Mouse (Mus musculus) E14TG2a.4 (cell line): ENCODE results near the gene Nop9.
A peak's percentile ranks its signal among the peaks of the same experiment; 100 is the strongest.

ENCODE experiments used
- H3K27me3 ChIP-seq: 2 replicates; pipeline ENCODE4 v1.6.1; 2014; ENCODE audit warnings: low read length, control low read depth; ENCODE audit not compliant: insufficient read depth
- H3K36me3 ChIP-seq: 2 replicates; pipeline ENCODE4 v1.6.1; 2014; ENCODE audit warnings: low read length, control low read depth; ENCODE audit not compliant: insufficient read depth
- H3K4me1 ChIP-seq: replicated peaks from 2 replicates; pipeline ENCODE4 v1.6.1; 2014; ENCODE audit warnings: low read depth, low read length, control low read depth
- H3K4me3 ChIP-seq: replicated peaks from 2 replicates; pipeline ENCODE4 v1.5.1; 2014; ENCODE audit warnings: mild to moderate bottlenecking, low read length
- H3K9me3 ChIP-seq: 2 replicates; pipeline ENCODE4 v1.6.1; 2014; ENCODE audit warnings: low read length, control low read depth
- CTCF ChIP-seq: conservative IDR thresholded peaks from 2 replicates; pipeline ENCODE4 v1.5.1; 2014; ENCODE audit warnings: low read length
- NANOG ChIP-seq: IDR thresholded peaks from 2 replicates; pipeline ENCODE4 v1.6.1; 2014; ENCODE audit warnings: borderline replicate concordance, low read length, mixed read lengths
- POU5F1 ChIP-seq: IDR thresholded peaks from 2 replicates; pipeline ENCODE4 v1.6.1; 2014; ENCODE audit warnings: low read length, borderline replicate concordance

Gene Nop9

DNA sequence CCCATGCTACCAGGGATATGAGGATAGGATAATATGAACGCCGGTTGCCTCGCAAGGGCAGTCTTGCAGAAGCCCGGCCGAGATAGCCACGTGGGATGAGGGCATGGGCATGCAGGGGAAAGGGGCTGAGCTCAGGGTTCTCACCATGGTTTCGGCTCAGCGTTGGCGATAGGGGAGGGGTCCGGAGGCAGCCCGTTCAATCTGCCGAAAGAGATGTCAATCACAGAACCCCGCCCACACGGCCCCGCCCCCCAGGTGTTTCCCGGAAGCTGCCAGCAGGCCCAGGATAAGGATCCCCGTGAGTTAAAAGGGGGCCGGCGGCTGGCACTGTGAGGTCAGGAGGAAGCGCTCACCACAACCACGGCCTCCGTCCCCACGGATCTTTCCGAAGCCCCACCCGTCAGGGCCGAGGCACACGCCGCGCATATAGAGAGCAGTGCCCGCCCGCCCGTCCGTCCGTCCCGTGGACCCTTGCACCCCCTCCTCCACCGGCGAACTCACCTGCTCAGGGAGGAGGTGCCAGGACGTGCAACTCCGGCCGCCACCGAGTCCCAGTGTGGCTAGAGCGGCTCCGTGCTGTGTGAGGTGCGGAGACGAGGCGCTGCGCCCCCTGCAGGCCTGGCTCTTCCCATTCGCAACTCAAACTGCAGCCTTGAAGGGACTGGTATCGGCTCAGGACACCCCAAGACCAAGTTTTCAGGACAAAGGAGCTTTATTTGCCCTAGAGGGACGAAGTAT is 23.6 kb upstream of the Nop9 start, which contains the start of gene Rabggta:
Rabggta (minus strand) TSS at position 564 of the 738 bp plus-strand sequence.
- H3K36me3 ChIP-seq: peaks cover 41% of the 10 kb centered on the region
- H3K27me3 ChIP-seq: no peaks in the 10 kb centered on the region
- TF ChIP-seq CTCF (peak; percentile 69), NANOG (no peak)
- H3K4me3 ChIP-seq: peak within 1 kb of the TSS; percentile 86
- peaks cover 54% of the 10 kb centered on the region for H3K4me1 ChIP-seq
- H3K9me3 ChIP-seq: no peaks in the 10 kb centered on the region

DNA sequence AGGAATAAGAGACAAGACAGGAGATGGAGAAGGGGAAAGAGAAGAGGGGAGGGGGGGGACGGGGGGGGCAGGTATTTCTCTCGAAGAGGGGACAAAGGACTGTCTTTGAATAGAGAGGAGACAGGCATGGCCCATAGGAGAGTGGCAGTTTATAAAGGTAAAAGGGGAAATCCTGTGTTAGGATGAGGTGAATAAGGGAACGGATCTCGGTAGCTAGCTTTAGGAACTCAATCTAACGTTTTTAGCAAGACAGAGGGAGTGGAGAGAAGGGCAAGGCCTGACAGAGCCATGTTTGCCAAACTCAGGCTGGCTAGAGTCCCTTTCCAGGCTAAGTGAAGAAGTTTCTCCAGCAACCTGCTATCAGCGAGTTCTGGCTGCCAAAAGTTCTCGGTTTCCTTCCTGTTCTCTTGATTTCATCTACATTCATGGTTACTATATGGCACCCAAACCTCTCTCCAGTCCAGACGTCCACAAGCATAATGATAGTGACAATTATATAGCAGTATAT is 23.0 kb upstream of the Nop9 start:
- H3K36me3 ChIP-seq: peaks cover 35% of the 10 kb centered on the region
- peaks cover 61% of the 10 kb centered on the region for H3K4me1 ChIP-seq
- TF ChIP-seq CTCF: no peak
- TF ChIP-seq POU5F1: no peak
- no peak for TF ChIP-seq NANOG
- H3K4me3 ChIP-seq: peak overlapping the region; percentile 86
- H3K9me3 ChIP-seq: no peaks in the 10 kb centered on the region
- no peaks in the 10 kb centered on the region for H3K27me3 ChIP-seq

DNA sequence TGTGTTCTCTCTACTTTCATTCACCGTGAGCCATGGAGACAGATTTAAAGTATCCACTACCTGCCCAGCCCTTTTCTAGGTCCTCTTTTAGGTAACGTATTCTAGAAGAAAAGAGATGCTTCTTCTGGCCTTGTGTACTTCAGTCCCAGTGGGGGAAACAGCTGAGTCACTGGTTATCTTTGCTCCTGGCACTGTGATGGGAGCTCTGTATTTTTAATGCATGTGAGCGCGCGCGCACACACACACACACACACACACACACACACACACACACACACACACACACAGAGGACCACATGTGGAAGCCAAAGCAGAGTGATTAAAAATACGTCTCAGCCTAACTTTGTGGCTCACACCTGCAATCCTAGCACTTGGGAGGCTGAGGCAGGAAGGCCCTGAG is 22.1 kb upstream of the Nop9 start:
- Histone ChIP-seq H3K36me3 (peaks cover 25% of the 10 kb centered on the region), H3K4me1 (peaks cover 65% of the 10 kb centered on the region), H3K4me3 (no peak overlapping the region), H3K27me3 (0 out of 2 replicates have a peak, but pooled peaks cover 5% of the 10 kb centered on the region), H3K9me3 (no peaks in the 10 kb centered on the region)
- TF ChIP-seq NANOG: no peak
- no peak for TF ChIP-seq POU5F1
- TF ChIP-seq CTCF: no peak

DNA sequence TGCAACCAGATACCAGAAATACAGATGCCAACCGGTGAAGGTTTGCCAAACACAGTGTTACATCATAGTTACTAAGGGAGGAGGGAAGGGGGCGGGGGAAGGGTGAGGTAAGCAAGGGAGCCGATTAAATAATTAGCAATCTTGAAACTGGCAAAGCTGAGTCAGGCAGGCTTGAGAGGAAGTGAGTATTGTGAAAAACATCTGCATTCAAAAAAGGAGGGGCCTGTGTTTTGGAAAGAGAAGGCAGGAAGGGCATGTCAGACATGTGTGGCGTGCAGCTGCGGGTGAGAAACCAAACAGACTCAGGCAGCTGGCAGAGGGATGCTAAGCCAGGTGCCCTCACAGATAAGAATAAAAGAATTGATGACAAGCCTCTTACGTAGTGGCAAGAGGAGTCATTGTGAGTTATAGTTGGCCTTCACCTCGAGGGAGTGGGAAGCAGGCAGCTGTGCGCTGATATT is 21.1 kb upstream of the Nop9 start:
- Histone ChIP-seq H3K36me3 (peaks cover 15% of the 10 kb centered on the region), H3K4me1 (peaks cover 55% of the 10 kb centered on the region), H3K4me3 (no peak overlapping the region), H3K9me3 (no peaks in the 10 kb centered on the region), H3K27me3 (peaks cover 5% of the 10 kb centered on the region; the same call in 1 of the 2 replicates)
- no peak for TF ChIP-seq POU5F1

DNA sequence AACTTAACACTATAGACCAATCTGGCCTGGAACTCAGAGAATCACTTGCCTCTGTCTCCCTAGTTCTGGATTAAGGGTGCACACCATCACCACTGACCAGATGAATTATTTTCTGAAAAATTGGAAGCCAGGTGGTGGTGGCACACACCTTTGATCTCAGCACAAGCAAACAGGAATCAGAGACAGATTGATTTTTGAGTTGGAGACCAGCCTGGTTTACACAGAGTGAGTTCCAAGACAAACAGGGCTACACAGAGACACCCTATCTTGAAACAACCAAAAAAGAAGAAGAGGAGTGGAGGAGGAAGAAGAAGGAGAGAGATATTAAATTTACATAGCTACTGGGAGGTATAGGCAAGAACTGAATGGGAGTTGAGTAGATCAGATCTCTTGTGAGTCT is 19.2 kb upstream of the Nop9 start:
- TF ChIP-seq CTCF (no peak), NANOG (no peak), POU5F1 (no peak)
- Histone ChIP-seq H3K4me3 (no peak overlapping the region), H3K4me1 (peaks cover 37% of the 10 kb centered on the region), H3K27me3 (peaks cover 19% of the 10 kb centered on the region), H3K9me3 (no peaks in the 10 kb centered on the region), H3K36me3 (no peaks in the 10 kb centered on the region)

DNA sequence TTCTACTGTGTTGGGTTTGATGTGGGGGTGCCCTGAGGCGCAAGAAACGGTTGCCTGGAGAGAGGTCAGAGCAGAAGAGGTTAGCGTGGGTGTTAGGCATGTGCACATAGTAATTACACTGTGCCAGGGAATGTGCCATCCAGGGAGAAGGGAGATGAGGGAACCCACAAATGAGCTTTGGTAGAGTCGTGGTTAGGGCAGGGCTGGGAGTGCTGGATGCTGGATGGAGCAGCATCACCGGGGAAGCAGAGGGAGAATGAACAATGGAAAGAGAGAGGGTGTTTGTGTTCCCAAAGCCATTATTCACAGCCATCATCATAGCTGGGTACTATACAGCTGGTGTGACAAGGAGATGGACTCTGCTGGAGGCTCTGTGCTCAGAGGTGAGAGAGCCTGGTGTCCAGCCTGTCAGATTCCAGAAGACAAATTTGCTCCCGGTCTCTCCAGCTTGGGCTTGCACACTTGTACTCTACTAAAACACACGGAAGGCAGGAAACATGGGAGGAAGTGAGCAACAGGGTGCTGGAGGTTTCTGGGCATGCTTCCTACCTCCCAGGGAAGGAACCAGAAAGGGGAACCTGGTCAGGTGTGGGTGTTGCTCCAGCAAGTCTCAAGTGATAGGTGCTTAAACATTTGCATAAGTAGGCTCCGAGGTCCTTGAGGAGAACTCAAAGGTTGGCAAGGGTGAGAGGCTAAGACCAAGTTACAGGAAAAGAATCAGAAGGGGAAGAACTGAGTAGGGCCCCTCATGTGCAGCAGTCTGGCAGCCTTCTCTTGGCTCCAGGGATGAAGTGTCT is 17.4 kb upstream of the Nop9 start:
- Histone ChIP-seq H3K4me1 (peaks cover 26% of the 10 kb centered on the region), H3K36me3 (no peaks in the 10 kb centered on the region), H3K27me3 (peaks cover 21% of the 10 kb centered on the region), H3K9me3 (no peaks in the 10 kb centered on the region), H3K4me3 (no peak overlapping the region)
- TF ChIP-seq POU5F1 (no peak), NANOG (no peak), CTCF (no peak)

DNA sequence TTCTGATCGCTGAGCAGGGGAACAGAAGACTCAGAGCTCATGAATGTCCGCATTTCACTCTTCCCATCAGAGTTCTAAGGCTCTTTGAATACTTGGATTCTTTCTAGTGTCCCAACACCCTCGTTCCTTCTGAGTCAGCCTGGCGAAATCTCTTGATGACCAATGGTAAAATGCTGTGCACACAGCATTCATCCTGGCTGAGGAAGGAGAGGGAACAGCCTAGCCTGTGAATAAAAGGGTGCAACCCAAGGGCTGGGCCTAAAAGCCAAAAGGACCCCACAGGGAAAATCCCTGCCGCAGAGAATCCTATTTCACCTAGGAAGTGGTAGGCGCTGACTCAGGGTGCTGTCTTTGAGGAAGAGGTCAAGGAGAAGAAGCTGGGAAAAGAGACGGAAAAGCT is 15.4 kb upstream of the Nop9 start:
- Histone ChIP-seq H3K4me3 (no peak overlapping the region), H3K27me3 (peaks cover 26% of the 10 kb centered on the region), H3K9me3 (no peaks in the 10 kb centered on the region), H3K4me1 (peaks cover 19% of the 10 kb centered on the region), H3K36me3 (no peaks in the 10 kb centered on the region)
- TF ChIP-seq POU5F1 (no peak), NANOG (no peak), CTCF (no peak)

DNA sequence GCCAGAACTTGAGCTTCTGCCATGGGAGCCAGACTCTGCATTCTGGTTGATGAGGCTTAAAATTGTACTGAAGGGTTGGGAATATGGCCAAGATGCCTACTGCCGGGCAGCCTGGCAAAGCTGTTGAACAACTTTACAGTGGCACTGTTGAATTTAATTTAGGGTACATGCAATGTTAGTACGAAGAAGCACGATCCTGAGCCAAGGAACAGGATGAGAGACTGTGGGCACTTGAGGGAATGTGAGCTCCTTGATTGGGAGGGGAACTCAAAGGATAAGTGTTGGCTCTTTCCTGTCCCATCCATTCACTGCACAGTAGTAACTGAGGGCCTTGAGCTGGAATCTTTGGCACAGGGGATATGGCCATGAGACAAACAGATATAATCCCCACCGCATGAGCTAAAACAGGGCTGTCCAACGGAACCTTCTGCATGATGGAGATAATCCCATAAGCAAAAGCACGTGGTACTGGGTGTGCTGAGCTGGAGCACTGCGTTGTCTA is 14.9 kb upstream of the Nop9 start:
- Histone ChIP-seq H3K4me1 (peaks cover 15% of the 10 kb centered on the region), H3K4me3 (no peak overlapping the region), H3K27me3 (peaks cover 29% of the 10 kb centered on the region), H3K9me3 (no peaks in the 10 kb centered on the region), H3K36me3 (no peaks in the 10 kb centered on the region)
- no peak for TF ChIP-seq POU5F1
